Mouse (Mus musculus): ENCODE measurements around the gene Stim2.

Stim2 gene

DNA sequence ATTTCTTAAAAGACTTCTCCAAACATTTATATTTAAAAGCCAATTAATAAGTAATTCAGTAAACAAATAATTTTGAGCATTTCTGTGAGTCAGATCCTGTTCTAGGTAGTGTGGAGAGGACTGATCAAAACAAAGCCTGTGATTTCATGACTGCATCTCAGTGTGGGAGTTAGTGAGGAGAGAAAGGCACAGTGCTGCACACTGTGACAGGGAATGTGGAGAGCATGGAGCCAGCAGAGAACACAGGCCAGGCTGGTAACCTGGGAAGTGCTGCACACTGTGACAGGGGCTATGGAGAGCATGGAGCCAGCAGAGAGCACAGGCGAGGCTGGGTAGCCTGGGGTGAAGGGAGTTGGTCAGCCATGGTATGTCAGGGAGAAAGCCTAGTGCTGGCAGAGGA, 48.1 kb downstream of the Stim2 start:
- DNase-seq (ENCODE audit: low read depth in 2 of 2, low spot score in 2 of 2) = no peak

DNA sequence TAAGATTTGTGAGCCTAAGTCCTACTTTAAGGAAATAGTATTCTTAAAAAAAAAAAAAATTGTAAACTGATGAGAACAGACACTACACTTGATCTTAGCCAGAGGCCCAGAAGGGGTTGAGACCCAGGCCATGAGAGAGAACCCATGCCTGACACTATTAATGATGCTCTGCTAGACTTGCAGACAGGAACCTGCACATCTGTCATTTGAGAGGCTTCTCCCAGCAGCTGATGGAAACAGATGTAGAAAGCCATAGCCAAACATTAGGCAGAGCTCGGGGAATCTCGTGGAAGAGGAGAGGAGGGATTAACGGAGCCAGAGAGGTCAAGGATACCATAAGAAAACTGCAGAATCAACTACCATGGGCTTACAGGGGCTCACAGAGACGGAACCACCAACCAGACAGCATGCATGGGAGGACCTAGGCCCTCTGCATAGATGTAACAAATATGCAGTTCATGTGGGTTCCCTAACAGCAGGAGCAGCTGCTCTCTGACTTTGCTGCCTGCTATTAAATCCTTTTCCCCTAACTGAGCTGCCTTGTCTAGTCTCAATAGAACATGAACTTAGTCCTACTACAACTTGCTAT, 50.9 kb downstream of the Stim2 start:
- DNase-seq (ENCODE audit: low read depth in 2 of 2, low spot score in 2 of 2) = no peak

DNA sequence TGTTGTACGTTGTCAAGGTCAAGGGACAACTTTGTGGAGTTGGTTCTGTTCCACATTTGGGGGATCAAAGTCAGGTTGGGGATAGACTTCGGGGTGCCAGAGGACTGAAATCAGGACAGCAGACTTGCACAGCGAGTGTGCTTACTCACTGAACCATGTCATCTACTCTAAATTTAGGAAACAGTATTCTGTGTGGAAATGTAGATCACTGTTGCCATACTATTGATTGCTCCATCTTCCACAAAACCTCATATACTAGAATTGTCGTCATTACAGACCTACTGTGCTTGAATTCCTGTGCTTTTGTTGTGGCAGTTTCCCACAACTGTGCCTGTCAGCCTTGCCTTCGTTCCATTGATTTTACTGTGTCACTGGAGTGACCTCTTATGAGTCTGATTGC, 51.6 kb downstream of the Stim2 start:
- no peak for DNase-seq (ENCODE audit: low read depth in 2 of 2, low spot score in 2 of 2)

DNA sequence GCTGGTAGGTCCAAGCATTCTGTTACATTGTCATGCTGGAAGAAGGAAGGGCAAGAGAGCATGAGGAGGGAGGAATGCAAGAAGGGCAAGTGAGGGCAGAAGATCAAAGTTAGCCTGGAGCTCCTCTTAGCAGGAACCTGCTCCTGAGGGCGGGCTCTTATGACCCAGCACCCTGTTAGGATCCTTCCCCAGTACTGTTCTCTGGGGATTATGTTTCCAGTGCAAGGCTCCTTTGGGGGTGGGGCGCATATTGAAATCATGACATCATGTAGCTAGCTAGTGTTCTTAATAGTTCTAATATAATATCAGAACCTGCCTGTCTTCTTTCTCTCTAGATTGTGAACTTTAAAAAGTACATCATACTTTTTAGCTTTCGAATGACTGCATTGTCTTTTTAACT, 52.8 kb downstream of the Stim2 start:
- DNase-seq (ENCODE audit: low read depth in 2 of 2, low spot score in 2 of 2) = no peak

DNA sequence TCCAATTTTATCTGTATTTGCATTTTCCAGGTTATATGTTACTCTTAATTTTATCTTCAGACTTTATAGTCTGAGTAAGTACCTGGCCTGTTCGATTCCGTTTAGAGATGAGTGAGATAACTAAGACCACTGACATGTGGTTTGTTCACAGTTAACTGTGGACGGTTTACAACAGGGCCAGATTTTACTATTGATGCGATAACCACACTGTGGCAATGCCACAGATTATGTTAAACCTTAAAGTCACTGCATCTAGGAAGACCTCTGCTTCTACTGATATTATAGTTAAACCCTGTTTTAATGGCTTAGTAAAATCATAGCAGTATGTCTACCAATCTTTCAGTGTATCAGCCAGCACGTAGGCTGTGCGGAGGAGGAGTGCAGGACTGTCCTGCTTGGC, 53.9 kb downstream of the Stim2 start:
- DNase-seq (ENCODE audit: low read depth in 2 of 2, low spot score in 2 of 2) = no peak

DNA sequence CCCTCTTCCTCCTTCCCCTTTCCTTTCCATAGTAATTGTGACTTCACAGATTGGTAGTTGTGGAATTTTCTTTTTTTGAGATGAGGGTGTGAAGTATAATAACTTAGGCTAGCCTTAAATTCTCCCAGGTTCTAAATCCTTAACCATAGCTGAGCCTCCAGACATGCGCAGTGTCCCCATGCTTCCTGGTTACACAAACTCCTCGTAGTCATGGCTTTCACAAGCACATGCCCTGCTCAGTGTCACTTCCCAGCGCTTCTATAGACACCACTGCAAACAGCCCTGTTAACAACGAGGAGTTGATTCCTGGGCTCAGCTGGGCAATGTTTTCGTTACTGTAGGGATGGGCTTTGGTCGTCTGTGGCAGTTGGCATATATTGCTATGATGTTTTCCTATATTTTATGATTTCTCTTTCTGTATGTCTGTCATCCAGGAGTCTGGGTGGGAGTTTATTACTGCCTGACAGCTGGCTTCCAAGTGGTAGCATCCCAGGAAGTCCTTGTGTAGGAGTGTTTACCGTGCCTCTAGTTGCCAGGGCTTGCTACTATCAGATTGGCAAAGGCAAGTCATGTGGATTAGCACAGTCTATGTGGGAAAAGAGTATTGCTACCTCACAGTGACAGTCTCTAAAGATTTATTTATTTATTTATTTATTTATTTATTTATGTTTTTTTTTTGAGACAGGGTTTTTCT, 55.5 kb downstream of the Stim2 start:
- no peak for DNase-seq (ENCODE audit: low read depth in 2 of 2, low spot score in 2 of 2)

DNA sequence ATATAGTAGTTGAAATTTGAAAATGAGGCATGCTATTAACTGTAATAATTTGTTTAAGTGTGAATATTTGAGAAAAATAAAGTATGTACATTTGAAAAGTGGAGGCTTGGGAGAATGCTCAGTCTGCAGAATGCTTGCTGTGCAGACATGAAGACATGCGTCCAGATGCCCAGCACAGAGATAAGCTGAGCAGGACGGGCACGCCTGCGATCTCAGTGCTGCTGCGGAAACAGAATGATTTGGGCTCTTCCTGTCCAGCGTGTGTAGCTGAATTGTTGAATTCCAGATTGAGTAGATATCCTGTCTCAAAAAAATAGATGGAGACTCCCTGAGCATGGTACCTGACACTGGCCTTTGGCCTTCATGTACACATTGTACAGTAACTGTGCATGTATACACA, 58.0 kb downstream of the Stim2 start:
- DNase-seq (ENCODE audit: low read depth in 2 of 2, low spot score in 2 of 2) = no peak

DNA sequence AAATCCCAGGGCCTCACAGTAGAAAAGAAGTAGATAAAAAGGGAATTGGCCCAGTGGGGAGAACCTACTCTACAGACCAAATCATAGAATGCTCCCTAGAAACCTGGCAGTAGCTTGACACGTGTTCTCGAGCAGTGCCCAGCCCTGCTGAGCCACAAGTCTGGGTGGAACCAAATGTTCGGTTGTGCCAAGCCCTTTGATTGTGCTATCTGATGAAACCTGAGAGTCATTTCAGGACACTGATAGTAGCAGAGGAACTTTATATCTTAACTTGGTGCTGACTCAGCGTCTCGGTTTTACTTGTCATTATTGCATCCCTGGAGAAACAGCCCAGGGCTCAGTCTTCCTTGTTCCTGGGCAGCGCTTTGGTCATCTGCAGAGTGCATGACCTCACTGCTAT, 61.7 kb downstream of the Stim2 start:
- no peak for DNase-seq (ENCODE audit: low read depth in 2 of 2, low spot score in 2 of 2)

DNA sequence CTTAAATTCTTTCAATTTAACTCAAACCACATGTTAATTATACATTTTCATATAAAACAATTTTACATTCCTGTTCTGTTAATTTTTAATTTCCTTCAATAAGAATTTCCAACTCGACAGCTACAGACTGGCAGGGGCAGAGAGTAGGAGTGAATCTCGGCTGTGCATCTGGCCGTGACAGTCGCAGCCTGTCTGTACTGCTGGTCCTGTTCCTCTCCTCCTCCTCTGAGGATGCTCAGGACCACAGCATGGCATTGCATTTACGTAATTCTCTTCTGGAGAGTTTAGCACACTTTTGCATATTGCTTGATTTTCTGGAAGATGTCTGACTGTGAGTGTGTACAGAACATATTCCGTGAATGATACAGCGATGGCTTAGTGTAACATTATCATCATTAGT, 63.8 kb downstream of the Stim2 start:
- no peak for DNase-seq (ENCODE audit: low read depth in 2 of 2, low spot score in 2 of 2)

DNA sequence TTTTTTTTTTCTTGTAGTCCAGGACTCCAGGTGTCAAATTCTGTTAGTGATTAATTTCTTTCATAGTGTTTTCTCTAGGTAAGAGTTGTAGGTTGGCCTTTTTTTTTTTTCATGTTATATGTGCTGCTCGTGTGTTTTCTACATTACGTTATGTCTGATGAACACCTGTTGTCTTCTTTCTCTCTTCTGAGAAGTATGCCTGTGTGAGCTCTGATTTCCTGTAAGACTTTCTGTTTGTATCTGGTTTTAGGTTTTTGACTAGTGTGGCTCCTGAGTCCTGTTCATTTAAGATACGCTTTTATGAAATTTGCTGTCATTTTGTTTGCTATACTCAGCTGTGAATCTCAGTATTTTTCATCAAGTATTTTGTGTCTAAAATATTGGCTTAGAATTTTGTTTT, 69.3 kb downstream of the Stim2 start:
- no peak for DNase-seq (ENCODE audit: low read depth in 2 of 2, low spot score in 2 of 2)

DNA sequence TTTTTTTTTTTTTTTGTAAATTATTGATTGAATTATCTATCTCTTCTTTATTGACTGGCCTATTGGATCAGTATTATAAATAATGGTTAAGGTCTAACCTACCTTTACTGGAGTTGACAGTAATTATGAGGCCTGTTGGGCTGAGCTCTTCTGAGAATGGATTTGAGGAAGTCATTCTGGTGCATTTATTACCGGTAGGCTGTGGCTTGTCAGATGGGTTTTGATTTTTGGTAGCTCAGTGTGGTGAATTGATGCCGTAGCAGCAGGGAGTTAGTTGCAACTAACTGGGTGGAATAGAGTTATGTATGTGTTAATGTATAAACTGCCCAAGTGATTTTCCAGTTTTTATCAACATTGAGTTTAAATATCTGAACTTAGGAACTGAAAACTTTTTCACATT, 72.2 kb downstream of the Stim2 start:
- DNase-seq (ENCODE audit: low read depth in 2 of 2, low spot score in 2 of 2) = no peak

DNA sequence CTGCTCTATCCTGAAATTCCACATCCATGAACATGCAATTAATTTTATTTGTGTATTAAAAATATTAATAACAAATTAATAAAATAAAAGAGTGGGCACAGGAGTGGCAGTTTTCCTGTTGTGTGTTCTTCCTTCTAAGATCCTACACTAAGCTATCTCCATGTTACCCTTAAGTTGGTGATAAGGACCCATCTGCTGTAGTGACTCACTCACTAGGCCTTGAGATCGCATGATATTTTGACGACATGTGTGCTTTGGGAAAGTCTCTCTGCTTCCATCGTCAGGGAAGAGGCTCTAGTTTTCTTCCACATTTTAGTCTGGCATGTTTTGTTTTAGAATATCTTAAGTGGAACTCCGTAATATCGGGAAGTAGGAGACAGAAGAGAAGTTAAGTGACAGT, 73.0 kb downstream of the Stim2 start:
- no peak for DNase-seq (ENCODE audit: low read depth in 2 of 2, low spot score in 2 of 2)

DNA sequence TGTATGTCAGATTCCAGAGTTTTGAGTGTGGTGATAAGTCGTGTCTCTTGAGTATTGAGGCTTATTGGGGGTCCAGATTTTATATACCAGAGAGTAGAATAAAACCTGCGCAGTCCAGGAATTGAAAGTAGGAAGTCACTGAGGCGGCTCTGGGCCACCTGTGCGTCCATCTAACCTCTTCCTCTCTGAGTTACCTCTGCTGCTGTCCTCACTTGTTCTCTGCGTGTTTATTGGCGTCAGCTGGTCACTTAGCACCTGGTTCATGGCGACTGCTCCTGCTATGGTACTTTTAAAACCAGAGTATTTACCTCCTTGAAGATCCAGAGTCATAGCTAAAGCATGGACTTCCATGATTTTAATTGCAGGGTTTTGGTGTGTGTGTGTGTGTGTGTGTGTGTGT, 73.4 kb downstream of the Stim2 start:
- DNase-seq (ENCODE audit: low read depth in 2 of 2, low spot score in 2 of 2) = no peak

DNA sequence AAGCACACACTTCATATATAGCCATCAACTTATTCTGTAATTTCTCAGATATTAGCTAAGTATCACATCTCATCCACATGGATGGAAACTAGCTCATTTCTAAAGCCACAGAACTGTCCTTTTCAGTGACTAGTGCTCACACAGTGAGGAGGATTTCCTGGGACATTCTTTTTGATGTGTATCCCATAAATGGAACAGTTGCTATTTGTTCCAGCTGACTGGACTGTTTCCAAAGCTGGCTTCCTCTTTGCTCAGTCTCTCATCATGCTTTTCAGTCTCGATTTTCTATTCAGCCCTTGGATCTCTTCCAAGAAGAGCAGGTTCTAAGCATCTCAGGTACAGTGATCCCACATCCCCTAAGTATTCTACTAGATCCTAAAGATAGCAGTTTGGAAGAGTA, 75.0 kb downstream of the Stim2 start:
- no peak for DNase-seq (ENCODE audit: low read depth in 2 of 2, low spot score in 2 of 2)

DNA sequence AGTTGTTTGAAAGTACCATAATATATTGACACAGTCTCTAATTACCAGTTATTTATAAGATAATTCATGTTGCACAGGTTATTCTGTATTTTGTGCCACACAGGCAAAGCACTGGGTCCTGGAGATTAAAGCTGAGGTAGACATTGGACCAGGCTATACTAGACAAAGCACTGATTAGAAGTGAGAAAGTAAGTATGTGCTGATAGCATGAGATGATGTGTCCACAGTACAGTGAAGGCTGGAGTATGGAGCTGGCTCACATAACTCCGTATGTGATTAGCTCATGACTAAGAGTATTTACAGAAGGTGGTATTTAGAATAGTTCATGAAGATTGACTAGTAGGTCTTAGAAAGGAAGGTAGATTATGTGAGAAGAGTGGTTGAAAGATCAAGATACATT, 81.7 kb downstream of the Stim2 start:
- DNase-seq (ENCODE audit: low read depth in 2 of 2, low spot score in 2 of 2) = no peak

DNA sequence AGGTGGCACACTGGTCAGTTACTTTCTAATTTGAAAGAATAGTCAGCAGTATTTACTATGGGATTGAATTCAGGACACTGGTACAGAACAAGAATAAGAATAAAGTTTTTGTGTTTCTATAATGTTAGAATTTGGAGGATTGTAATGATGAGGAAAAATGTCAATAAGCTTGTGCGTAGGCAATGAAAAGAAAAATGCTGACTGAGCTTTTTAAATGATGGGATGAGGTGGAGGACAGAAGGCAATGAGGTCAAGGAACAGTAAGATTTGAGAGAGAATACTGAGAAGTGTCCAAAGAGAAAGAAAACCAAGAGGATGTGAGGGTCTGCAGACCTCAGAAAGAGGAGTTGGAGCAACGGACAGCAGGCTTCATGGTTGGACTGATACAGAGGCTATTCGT, 89.6 kb downstream of the Stim2 start:
- DNase-seq (ENCODE audit: low read depth in 2 of 2, low spot score in 2 of 2) = no peak

DNA sequence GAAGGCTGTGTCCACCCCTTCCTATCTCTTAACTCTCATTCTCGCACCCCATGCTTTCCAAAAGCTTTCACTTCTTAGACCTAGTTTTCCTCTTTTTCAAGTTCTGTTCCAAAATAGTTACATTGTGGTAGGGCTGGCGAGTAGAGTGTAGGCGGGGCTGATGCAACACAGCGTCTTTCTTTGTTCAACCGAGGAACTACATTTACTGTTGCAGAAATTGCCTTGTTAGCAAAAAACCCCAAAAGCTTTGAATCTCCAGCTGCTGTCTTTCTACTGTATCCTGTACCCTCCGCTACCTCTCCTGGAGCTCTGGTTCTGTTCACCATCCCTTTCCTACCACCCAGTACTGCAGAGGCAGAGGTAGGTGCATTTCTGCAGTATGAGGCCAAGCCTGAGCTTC, 99.9 kb downstream of the Stim2 start:
- DNase-seq (ENCODE audit: low read depth in 2 of 2, low spot score in 2 of 2) = no peak

DNA sequence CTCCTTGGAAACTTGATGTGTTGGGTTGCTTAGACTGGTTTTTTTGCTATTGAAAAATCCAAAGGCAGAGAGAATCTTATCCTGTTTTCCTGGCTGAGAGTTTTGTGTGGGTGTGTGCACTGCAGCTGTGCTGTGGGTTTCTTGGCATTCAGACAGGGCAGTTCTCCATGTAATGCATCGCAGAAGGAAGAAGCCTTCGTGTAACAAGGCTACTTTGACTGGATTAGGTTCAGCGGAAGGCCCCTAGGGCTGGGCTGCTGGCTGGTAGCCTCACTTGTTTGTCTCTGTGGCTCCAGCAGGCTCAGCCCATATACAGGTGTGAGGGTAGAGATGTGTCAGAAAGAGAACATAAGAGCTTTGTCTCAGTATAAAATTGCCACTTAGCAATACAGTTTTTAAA, 102.6 kb downstream of the Stim2 start:
- DNase-seq (ENCODE audit: low read depth in 2 of 2, low spot score in 2 of 2) = peak in 1 of 2 experiments; percentile 14

DNA sequence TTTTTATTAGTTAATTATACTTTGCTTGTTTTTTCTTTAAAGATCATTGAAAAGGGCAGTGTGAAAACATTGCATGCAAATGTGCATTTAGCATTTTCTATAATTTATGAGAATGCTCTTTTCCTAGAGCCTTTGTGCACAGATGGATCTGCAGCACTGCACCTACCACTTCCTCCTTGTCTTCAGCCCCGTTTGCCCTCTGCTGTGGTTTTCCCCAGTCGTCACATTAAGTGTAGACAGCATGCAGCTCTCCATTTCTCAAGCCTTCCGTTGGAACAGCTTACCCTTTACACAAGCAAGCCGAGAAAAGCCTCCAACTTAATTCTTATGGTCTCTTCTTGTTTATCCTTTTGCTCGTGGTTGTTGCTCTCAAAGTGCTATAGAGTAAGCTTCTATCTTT, 103.0 kb downstream of the Stim2 start:
- DNase-seq (ENCODE audit: low read depth in 2 of 2, low spot score in 2 of 2) = peak; percentile 42 to 59

DNA sequence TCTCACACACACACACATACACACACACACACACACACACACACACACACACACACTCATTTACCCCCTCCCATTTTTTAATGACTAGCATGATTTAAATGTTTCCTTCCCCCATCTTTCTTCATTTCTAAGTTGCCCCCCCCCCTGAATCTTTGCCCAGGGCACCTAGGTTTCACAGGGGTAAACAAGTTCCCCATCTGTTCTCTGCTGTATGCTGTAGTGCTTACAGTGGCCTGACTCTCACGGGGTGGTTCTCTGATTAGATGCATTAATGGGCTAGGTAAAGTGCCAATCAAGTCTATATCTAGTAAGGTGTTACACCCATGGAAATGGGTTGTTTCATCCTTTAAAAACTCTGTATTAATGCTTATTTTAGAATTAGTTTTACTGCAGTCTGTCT, 103.7 kb downstream of the Stim2 start:
- no peak for DNase-seq (ENCODE audit: low read depth in 2 of 2, low spot score in 2 of 2)

DNA sequence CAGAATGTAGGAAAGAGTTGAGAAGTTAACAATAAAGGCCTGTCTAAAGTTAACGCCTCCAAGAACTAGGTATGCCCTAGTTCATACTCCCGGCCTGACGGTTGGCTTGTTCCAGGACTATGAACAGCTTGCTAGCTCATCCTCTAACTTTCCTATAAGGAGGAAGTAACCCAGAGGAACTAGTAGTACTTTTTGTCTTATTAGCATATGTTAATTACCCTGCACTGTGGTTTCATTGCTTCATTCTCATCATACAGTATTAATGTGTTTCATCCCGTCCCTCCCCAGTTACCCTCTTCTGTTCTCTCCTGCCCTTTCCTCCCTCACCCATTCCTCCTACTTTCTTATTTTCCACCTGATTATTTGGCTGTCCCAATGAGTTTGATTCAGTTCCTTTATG, 108.4 kb downstream of the Stim2 start:
- DNase-seq (ENCODE audit: low read depth in 2 of 2, low spot score in 2 of 2) = no peak

DNA sequence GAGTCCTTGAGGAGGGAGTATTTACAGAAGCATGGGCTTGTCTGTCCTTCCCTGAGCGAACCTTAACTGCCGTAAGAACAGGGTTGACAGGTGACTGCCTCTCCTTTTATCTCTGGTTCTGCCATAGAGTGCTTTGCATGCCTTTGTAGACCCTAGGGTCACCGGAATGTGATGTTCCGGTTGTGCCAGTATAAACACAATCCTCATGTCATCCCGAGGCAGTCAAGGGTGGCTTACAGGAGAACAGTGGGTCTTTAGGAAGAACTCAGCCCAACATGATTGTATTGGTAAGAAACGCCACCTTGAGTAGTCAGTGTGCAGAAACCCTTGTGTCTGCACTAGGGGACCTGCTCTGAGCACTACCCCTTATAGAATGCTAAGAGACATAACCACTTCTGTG, 108.8 kb downstream of the Stim2 start:
- no peak for DNase-seq (ENCODE audit: low read depth in 2 of 2, low spot score in 2 of 2)

DNA sequence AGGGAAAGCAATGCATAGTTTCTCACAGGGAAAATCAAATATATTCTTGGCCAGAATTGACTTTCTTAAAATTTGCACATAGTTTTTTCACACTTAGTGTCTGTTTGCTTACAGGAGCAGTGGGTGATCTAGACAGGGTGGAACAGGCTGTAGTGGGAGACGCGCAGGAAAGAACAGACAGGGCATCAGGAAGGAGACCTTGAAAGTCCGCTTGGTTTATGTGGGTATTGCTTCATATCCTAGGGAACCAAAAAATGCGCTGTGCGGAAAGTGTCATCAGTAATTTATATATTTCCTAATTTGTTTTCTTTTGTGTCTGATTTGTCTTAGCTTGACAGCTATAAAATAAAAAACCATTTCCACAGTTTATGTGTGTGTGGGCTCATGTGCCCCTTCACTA, 110.8 kb downstream of the Stim2 start:
- DNase-seq (ENCODE audit: low read depth in 2 of 2, low spot score in 2 of 2) = no peak
